Mouse (Mus musculus): ENCODE measurements around the gene Pde6g.
"Not testable (repeated sequence)": the region's sequence is repeated elsewhere in the genome, so short reads cannot be mapped to it uniquely, and the experiment has no call there.

The Pde6g gene

DNA sequence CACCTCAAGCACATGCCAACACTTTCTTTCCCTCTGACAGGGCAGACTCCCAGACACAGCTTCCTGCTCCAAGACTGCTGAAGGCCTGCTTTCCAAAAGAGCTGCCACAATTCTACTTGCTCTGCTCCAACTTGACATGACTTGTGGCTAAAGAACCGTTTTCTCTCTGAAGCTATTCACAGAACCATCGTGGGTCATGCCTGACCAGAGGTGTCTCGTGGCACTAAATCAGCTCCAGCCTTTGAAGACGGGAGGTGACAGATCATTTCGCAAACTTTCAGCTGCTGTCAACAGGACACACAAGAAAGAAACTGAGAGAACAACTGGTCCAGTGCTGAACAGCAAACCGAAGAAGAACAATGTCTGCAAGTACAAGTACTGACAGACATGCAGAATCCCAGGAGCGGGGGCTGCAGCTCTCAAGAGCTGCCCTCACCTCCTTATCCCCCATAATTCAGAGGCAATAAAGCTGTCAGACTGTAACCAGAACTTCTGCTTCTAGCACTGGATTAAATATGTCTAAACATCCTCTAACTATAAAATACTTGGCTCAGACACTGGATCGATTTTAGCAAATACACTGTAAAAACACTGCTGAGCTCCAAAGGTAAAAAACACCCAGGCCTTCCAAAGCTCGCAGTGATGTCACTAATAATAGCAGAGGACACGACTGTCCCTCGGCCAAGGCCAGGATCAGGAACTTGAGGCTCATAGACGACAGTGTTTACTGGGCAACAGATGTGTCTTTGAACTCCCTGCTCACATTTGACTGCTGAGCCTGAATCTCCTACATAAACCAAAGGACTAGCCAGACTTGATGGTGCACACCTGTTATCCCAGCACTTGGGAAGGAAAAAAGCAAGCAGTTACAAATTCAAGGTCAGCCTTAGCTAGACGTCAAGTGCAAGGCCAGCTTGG lies 30.4 kb downstream of the Pde6g start:
- DNase-seq (ENCODE audit: low spot score): no peak

DNA sequence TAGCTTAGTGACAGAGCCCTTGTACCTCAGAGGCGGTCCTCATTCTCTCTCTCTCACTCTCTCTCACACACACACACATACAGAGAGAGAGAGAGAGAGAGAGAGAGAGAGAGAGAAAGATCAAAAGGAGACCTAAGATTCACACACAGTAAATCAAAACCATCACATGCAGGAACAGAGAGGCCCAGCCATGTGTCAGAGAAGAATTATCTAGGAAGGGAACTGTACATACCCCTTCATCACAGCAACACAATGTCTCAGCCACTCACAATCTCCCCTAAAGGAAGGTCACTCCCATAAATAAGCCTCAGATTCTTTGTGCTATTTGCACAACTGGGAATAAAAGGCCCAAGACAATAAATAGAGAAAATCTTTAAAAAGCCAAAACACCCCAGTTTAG lies 34.7 kb downstream of the Pde6g start:
- DNase-seq (ENCODE audit: low spot score): no peak

DNA sequence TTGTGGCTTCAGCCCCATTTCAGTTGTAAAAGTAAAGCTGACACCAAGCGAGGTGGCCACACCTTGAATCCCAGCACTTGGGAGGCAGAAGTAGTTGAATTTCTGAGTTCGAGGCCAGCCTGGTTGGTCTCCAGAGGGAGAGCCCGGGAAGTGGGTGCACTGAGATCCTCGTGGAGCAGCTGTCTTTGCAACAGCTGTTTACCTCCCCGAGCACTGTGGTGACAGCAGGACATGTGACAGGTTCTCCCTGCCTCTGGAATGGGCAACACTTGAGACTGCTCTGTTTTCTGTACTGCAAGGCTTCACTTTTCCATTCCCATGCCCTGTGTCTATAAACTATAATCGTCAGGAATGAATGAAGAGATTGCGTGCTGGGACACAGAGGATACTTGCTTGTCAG lies 35.4 kb downstream of the Pde6g start:
- no peak for DNase-seq (ENCODE audit: low spot score)

DNA sequence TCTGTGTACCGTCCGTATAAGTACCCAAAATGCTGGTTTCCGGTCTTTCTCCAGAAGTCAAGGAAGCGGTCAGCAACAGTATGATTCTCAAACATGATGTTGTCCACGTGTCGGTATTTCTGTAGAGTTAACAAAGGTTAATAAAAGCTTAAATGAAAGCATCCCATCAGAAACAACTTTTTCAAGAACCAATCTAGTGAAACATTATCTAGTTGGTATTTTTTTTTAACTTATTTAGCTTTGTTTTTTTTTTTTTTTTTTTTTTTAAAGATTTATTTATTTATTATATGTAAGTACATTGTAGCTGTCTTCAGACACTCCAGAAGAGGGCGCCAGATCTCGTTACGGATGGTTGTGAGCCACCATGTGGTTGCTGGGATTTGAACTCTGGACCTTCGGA lies 39.7 kb downstream of the Pde6g start:
- DNase-seq (ENCODE audit: low spot score): not testable (repeated sequence)

GRCm38 (mm10) chr11:120406445-120406844 lies 46.9 kb downstream of the Pde6g start:
- DNase-seq (ENCODE audit: low spot score): no peak

GRCm38 (mm10) chr11:120405867-120406266 lies 47.4 kb downstream of the Pde6g start:
- peak; percentile 63 for DNase-seq (ENCODE audit: low spot score)

DNA sequence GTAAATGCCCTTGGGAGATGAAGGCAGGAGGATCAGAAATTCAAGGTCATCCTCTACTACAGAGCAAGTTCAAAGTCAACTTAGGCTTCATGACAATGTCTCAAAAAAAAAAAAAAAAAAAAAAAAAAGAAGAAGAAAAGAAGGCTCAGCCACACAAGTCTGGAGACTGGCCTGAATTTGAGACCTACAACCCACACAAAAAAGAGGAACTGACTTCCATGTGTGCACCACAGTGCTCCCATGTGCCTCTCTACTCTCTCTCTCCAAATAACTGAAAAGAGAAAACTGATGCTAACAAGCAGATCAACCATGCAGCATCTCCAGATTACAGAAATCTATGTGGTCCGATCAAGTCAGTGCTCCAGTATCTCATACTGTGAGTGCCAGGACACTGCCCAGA lies 48.5 kb downstream of the Pde6g start:
- DNase-seq (ENCODE audit: low spot score): no peak

GRCm38 (mm10) chr11:120399319-120399718 lies 54.0 kb downstream of the Pde6g start:
- DNase-seq (ENCODE audit: low spot score): peak; percentile 29

All from c-Kit-positive CD71-positive TER-119-positive erythroid progenitor cells, embryonic 14.5 days (primary cell).